Mouse (Mus musculus) pancreas, adult 10 weeks (tissue): ENCODE data around the gene Vmn2r61. TPM values are rescaled to one million over a fixed set of nuclear protein-coding genes. Genes with fewer than 3 reads are reported as not detected.

Source experiments
- polyA plus RNA-seq: library from polyadenylated mRNA; stranded (reverse); fragments of 350-450 nt; fragmentation: Illumina TruSeq; extraction: RNeasy Lipid Tissue Mini Kit (QIAGEN cat#74804); gene quantifications from one replicate; pipeline ENCODE4 v1.2.3, GENCODE M21; 2015; ENCODE audit warnings: low read depth, low replicate concordance; ENCODE audit not compliant: insufficient read depth

Vmn2r61 gene
- polyA plus RNA-seq = not detected

GRCm38 (mm10) chr7:42259753-42260152 is at the start of gene Vmn2r61:
Gene Vmn2r61 (plus strand): TSS chr7:42260053.

Other genes starting within 250 kb of the Vmn2r61 start
- gene Vmn2r59, start 201.0 kb upstream of the Vmn2r61 start, polyA plus RNA-seq = not detected
- gene Vmn2r60, start 152.3 kb upstream of the Vmn2r61 start, polyA plus RNA-seq = not detected
- gene 4933421I07Rik, start 188.1 kb downstream of the Vmn2r61 start, polyA plus RNA-seq = not detected
- 1.8 TPM for gene Zfp141, start 245.7 kb downstream of the Vmn2r61 start, polyA plus RNA-seq